Mouse (Mus musculus) limb, embryonic 12.5 days (tissue): ENCODE data around the gene Bach2. TPM values are rescaled to one million over a fixed set of nuclear protein-coding genes. Genes with fewer than 3 reads are reported as not detected.

Experiments
- ATAC-seq: fragments of 200-750 bp; cut with Nextera tagmentation; 2 replicates; pipeline ENCODE4 v1.8.0; 2017; ENCODE audit warnings: low read depth, moderate TSS enrichment; ENCODE audit not compliant: insufficient number of reproducible peaks, insufficient read depth, low FRiP score, low TSS enrichment
- H3K27ac ChIP-seq: fragments of 300-500 bp; sonication (generic); 2 replicates; pipeline ENCODE4 v1.5.1; 2016; ENCODE audit warnings: mild to moderate bottlenecking, moderate library complexity
- H3K27me3 ChIP-seq: fragments of 300-500 bp; sonication (generic); 2 replicates; pipeline ENCODE4 v1.6.1; 2016; ENCODE audit warnings: mild to moderate bottlenecking, moderate library complexity
- H3K36me3 ChIP-seq: fragments of 300-500 bp; sonication (generic); 2 replicates; pipeline ENCODE4 v1.6.1; 2016; ENCODE audit warnings: mild to moderate bottlenecking, moderate library complexity
- H3K4me1 ChIP-seq: fragments of 300-500 bp; sonication (generic); replicated peaks from 2 replicates; pipeline ENCODE4 v1.6.1; 2016
- H3K4me2 ChIP-seq: fragments of 300-500 bp; sonication (generic); 2 replicates; pipeline ENCODE4 v1.6.1; 2016; ENCODE audit warnings: mild to moderate bottlenecking, moderate library complexity
- H3K4me3 ChIP-seq: fragments of 300-500 bp; sonication (generic); replicated peaks from 2 replicates; pipeline ENCODE4 v1.5.1; 2016; ENCODE audit warnings: mild to moderate bottlenecking
- H3K9ac ChIP-seq: fragments of 300-500 bp; sonication (generic); replicated peaks from 2 replicates; pipeline ENCODE4 v1.6.1; 2016; ENCODE audit warnings: mild to moderate bottlenecking, moderate library complexity
- H3K9me3 ChIP-seq: fragments of 300-500 bp; sonication (generic); 2 replicates; pipeline ENCODE4 v1.6.1; 2016; ENCODE audit warnings: mild to moderate bottlenecking, moderate library complexity
- WGBS: fragments of 180-500 bp; shearing (Covaris S2); methylation state at CpG from one replicate; pipeline ENCODE4 v1.1.7; 2016; 5-methylcytosine and 5-hydroxymethylcytosine counted together
- polyA plus RNA-seq: library from polyadenylated mRNA; unstranded; fragments of >200 nt; fragmentation: Nextera tagmentation; extraction: Ambion mirVana; gene quantifications from 2 replicates; pipeline ENCODE4 v1.2.1, GENCODE M21; 2016

Gene Bach2
- polyA plus RNA-seq, 1 experiment from 2014 or later = 14.5 TPM

GRCm38 (mm10) chr4:32532079-32532478 is 293.5 kb downstream of the Bach2 start:
- 49% methylated on average over 8 of the region's 8 CpGs for WGBS
- no peak for ATAC-seq
- Histone ChIP-seq H3K9ac (no peak overlapping the region), H3K27me3 (no peaks in the 10 kb centered on the region), H3K27ac (peak overlapping the region; percentile 54), H3K9me3 (no peaks in the 10 kb centered on the region), H3K4me1 (peaks cover 72% of the 10 kb centered on the region), H3K36me3 (no peaks in the 10 kb centered on the region), H3K4me3 (no peak overlapping the region), H3K4me2 (peak overlapping the region; percentile 56; the same call in 1 of the 2 replicates)

GRCm38 (mm10) chr4:32533735-32534134 is 295.1 kb downstream of the Bach2 start:
- ATAC-seq = no peak
- Histone ChIP-seq H3K4me3 (no peak overlapping the region), H3K9me3 (no peaks in the 10 kb centered on the region), H3K4me2 (no peak overlapping the region), H3K27ac (no peak overlapping the region), H3K9ac (no peak overlapping the region), H3K27me3 (no peaks in the 10 kb centered on the region), H3K36me3 (no peaks in the 10 kb centered on the region), H3K4me1 (peaks cover 77% of the 10 kb centered on the region)
- 64% methylated on average over 7 of the region's 7 CpGs for WGBS

- H3K27me3 ChIP-seq = no peaks in the 10 kb centered on the region
- WGBS = 53% methylated on average over 7 of the region's 7 CpGs
- H3K9me3 ChIP-seq = no peaks in the 10 kb centered on the region
- H3K4me3 ChIP-seq = no peak overlapping the region
- H3K27ac ChIP-seq = no peak overlapping the region
- no peak overlapping the region for H3K4me2 ChIP-seq
- no peak overlapping the region for H3K9ac ChIP-seq
- ATAC-seq = no peak
- no peaks in the 10 kb centered on the region for H3K36me3 ChIP-seq
- peaks cover 62% of the 10 kb centered on the region for H3K4me1 ChIP-seq
These were observed 297.0 kb downstream of the Bach2 start for GRCm38 (mm10) chr4:32535626-32536025.

- H3K27me3 ChIP-seq = no peaks in the 10 kb centered on the region
- peak overlapping the region; percentile 10; the same call in 1 of the 2 replicates for H3K4me2 ChIP-seq
- WGBS = 34% methylated on average over 8 of the region's 8 CpGs
- H3K4me1 ChIP-seq = peaks cover 49% of the 10 kb centered on the region
- H3K4me3 ChIP-seq = no peak overlapping the region
- no peak; the same call in 1 of the 2 replicates for ATAC-seq
- 0 out of 2 replicates have a peak overlapping the region, but pooled peaks have one; percentile 23 for H3K9ac ChIP-seq
- H3K27ac ChIP-seq = peak overlapping the region; percentile 70
- H3K9me3 ChIP-seq = no peaks in the 10 kb centered on the region
- no peaks in the 10 kb centered on the region for H3K36me3 ChIP-seq
These were observed 298.4 kb downstream of the Bach2 start for GRCm38 (mm10) chr4:32536870-32537508.

GRCm38 (mm10) chr4:32538088-32538487 is 299.5 kb downstream of the Bach2 start:
- H3K4me2 ChIP-seq = no peak overlapping the region

GRCm38 (mm10) chr4:32538488-32538887 is 299.9 kb downstream of the Bach2 start:
- H3K4me3 ChIP-seq = no peak overlapping the region
- 69% methylated on average over 4 of the region's 4 CpGs for WGBS
- H3K9ac ChIP-seq = no peak overlapping the region
- H3K9me3 ChIP-seq = no peaks in the 10 kb centered on the region
- H3K4me1 ChIP-seq = peaks cover 35% of the 10 kb centered on the region
- H3K36me3 ChIP-seq = no peaks in the 10 kb centered on the region
- H3K4me2 ChIP-seq = no peak overlapping the region
- no peaks in the 10 kb centered on the region for H3K27me3 ChIP-seq
- ATAC-seq = no peak
- H3K27ac ChIP-seq = no peak overlapping the region

More at GRCm38 (mm10) chr4:32538088-32538487, 299.5 kb downstream of the Bach2 start:
- peak; percentile 58; the same call in 1 of the 2 replicates for ATAC-seq
- WGBS = 15% methylated on average over 5 of the region's 5 CpGs
- no peak overlapping the region for H3K4me3 ChIP-seq
- no peaks in the 10 kb centered on the region for H3K27me3 ChIP-seq
- H3K36me3 ChIP-seq = no peaks in the 10 kb centered on the region
- peaks cover 38% of the 10 kb centered on the region for H3K4me1 ChIP-seq
- H3K9me3 ChIP-seq = no peaks in the 10 kb centered on the region
- no peak overlapping the region for H3K27ac ChIP-seq
- no peak overlapping the region for H3K9ac ChIP-seq

GRCm38 (mm10) chr4:32538987-32539386 is 300.4 kb downstream of the Bach2 start:
- no peaks in the 10 kb centered on the region for H3K36me3 ChIP-seq
- no peaks in the 10 kb centered on the region for H3K27me3 ChIP-seq
- no peak overlapping the region for H3K4me3 ChIP-seq
- 83% methylated on average over 11 of the region's 11 CpGs for WGBS
- H3K4me2 ChIP-seq = no peak overlapping the region
- peaks cover 35% of the 10 kb centered on the region for H3K4me1 ChIP-seq
- no peaks in the 10 kb centered on the region for H3K9me3 ChIP-seq
- no peak overlapping the region for H3K27ac ChIP-seq
- ATAC-seq = no peak
- H3K9ac ChIP-seq = no peak overlapping the region

- ATAC-seq = no peak
- Histone ChIP-seq H3K9ac (no peak overlapping the region), H3K27ac (no peak overlapping the region), H3K36me3 (no peaks in the 10 kb centered on the region), H3K9me3 (no peaks in the 10 kb centered on the region), H3K4me2 (no peak overlapping the region), H3K4me3 (no peak overlapping the region), H3K4me1 (no peaks in the 10 kb centered on the region), H3K27me3 (no peaks in the 10 kb centered on the region)
- WGBS = 87% methylated on average over 14 of the region's 14 CpGs
These were observed 306.4 kb downstream of the Bach2 start for GRCm38 (mm10) chr4:32544821-32545545.

GRCm38 (mm10) chr4:32545548-32545947 is 306.9 kb downstream of the Bach2 start:
- H3K4me1 ChIP-seq = no peaks in the 10 kb centered on the region
- no peak for ATAC-seq
- no peak overlapping the region for H3K27ac ChIP-seq
- H3K4me2 ChIP-seq = no peak overlapping the region
- no peaks in the 10 kb centered on the region for H3K36me3 ChIP-seq
- no peaks in the 10 kb centered on the region for H3K9me3 ChIP-seq
- no peak overlapping the region for H3K4me3 ChIP-seq
- 72% methylated on average over 4 of the region's 4 CpGs for WGBS
- H3K27me3 ChIP-seq = no peaks in the 10 kb centered on the region
- H3K9ac ChIP-seq = no peak overlapping the region

- Histone ChIP-seq H3K4me1 (no peaks in the 10 kb centered on the region), H3K27me3 (no peaks in the 10 kb centered on the region), H3K36me3 (no peaks in the 10 kb centered on the region), H3K4me3 (no peak overlapping the region), H3K27ac (no peak overlapping the region), H3K9me3 (no peaks in the 10 kb centered on the region), H3K9ac (no peak overlapping the region), H3K4me2 (no peak overlapping the region)
- 87% methylated on average over 1 of the region's 1 CpGs for WGBS
- ATAC-seq = no peak
These were observed 310.5 kb downstream of the Bach2 start for GRCm38 (mm10) chr4:32549150-32549549.

GRCm38 (mm10) chr4:32551337-32551736 is 312.7 kb downstream of the Bach2 start:
- 45% methylated on average over 4 of the region's 4 CpGs for WGBS
- H3K27me3 ChIP-seq = no peaks in the 10 kb centered on the region
- H3K27ac ChIP-seq = no peak overlapping the region
- no peaks in the 10 kb centered on the region for H3K4me1 ChIP-seq
- no peak for ATAC-seq
- no peak overlapping the region for H3K9ac ChIP-seq
- no peak overlapping the region for H3K4me3 ChIP-seq
- H3K4me2 ChIP-seq = no peak overlapping the region
- no peaks in the 10 kb centered on the region for H3K9me3 ChIP-seq
- H3K36me3 ChIP-seq = no peaks in the 10 kb centered on the region
